Mouse (Mus musculus) heart, postnatal 0 days (tissue): ENCODE measurements around the gene Neu4.

Experiments
- CTCF ChIP-seq: IDR thresholded peaks from 2 replicates; pipeline ENCODE4 v1.5.1; 2016; ENCODE audit warnings: antibody characterized with exemption, control low read depth, low read depth
- EP300 ChIP-seq: IDR thresholded peaks from 2 replicates; pipeline ENCODE4 v1.6.1; 2016; ENCODE audit warnings: antibody characterized with exemption, low read depth

DNA sequence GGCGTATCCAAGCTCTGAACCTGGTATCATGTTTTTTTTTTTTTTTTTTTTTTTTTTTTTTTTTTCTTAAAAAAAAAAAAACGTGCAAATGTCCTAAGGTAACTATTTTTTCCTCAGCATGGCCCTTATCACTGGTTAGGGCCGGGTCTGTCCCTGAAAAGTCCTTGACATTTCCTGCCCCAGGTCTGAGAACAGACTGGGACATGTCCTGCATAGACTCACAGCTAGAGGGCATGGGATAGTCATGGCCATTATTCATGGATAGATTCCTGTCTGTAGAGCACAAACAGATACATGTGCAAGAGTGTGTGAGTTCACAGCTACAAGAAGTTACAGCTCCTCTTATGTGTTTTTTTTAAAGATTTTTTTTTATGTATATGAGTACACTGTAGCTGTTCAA lies 31.5 kb upstream of the Neu4 start:
- TF ChIP-seq EP300: no peak
- TF ChIP-seq CTCF: peak; percentile 39
